Mouse (Mus musculus) ES-CJ7 (cell line): ENCODE data around the gene Kif13a.

Experiments used
- DNase-seq: peaks from one replicate; pipeline ENCODE4 v3.0.0; 2011; ENCODE audit warnings: low read depth, low spot score

Gene Kif13a

GRCm38 (mm10) chr13:46727038-46727836 is 202.4 kb downstream of the Kif13a start:
- DNase-seq, result peak; percentile 48

- DNase-seq, result peak; percentile 16
These were observed 203.2 kb downstream of the Kif13a start for GRCm38 (mm10) chr13:46726288-46727037.

GRCm38 (mm10) chr13:46725227-46725626 is 204.4 kb downstream of the Kif13a start:
- DNase-seq, result peak; percentile 11

GRCm38 (mm10) chr13:46724371-46724770 is 205.3 kb downstream of the Kif13a start:
- DNase-seq, result peak; percentile 39

GRCm38 (mm10) chr13:46721009-46721408 is 208.7 kb downstream of the Kif13a start:
- no peak for DNase-seq

- DNase-seq, result no peak
These were observed 210.7 kb downstream of the Kif13a start for GRCm38 (mm10) chr13:46718893-46719400.

GRCm38 (mm10) chr13:46715976-46716639 is 213.6 kb downstream of the Kif13a start:
- peak; percentile 47 for DNase-seq

- no peak for DNase-seq
These were observed 216.2 kb downstream of the Kif13a start for GRCm38 (mm10) chr13:46713486-46713885.

GRCm38 (mm10) chr13:46703138-46703537 is 226.5 kb downstream of the Kif13a start:
- peak; percentile 58 for DNase-seq

GRCm38 (mm10) chr13:46701486-46701885 is 228.2 kb downstream of the Kif13a start:
- DNase-seq, result no peak

- no peak for DNase-seq
These were observed 230.3 kb downstream of the Kif13a start for GRCm38 (mm10) chr13:46699372-46699771.
